Mouse (Mus musculus) mesoderm, embryonic 11.5 days (tissue): ENCODE data around the gene Gad1.
A peak's percentile ranks its signal among the peaks of the same experiment; 100 is the strongest.

ENCODE experiments used
- DNase-seq: peaks from one replicate; pipeline ENCODE4 v3.0.0-alpha.2; 2012; ENCODE audit warnings: low read depth, low spot score

The Gad1 gene

DNA sequence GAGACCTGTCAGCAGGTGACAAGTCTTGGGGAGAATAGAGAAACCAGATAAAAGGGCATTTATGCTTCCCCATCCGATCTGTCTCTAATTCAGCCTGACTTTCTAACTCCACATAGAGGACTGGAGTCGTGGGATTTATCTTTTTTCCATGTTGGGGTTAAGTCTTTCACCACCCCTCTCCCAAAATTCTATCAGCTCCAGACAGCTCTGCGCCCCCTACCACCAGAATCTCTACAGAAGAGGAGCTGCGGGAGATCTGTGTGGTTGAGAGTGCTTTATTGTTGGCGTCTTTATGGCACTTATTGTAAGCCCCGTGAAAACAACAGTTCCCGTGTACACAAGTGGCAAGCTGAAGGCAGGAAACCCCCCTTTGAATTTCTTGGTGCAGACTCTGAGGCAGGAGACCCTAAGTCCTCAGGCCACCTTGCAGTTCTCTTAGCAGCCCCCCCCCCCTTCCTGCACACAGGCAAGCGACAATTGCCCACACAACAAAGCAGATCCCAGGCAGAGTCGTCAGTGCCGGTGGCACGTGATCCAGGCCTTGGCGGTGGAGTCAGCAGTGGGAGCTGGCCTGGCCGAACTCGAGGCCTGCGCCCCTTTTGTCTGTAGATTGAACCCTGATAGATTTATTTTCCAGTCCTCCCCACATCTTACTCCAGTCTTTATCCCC is 11.9 kb downstream of the Gad1 start:
- DNase-seq, result no peak

GRCm38 (mm10) chr2:70565651-70566602 is 13.1 kb downstream of the Gad1 start:
- no peak for DNase-seq

- no peak for DNase-seq
These were observed 13.7 kb downstream of the Gad1 start for GRCm38 (mm10) chr2:70566603-70566981.

DNA sequence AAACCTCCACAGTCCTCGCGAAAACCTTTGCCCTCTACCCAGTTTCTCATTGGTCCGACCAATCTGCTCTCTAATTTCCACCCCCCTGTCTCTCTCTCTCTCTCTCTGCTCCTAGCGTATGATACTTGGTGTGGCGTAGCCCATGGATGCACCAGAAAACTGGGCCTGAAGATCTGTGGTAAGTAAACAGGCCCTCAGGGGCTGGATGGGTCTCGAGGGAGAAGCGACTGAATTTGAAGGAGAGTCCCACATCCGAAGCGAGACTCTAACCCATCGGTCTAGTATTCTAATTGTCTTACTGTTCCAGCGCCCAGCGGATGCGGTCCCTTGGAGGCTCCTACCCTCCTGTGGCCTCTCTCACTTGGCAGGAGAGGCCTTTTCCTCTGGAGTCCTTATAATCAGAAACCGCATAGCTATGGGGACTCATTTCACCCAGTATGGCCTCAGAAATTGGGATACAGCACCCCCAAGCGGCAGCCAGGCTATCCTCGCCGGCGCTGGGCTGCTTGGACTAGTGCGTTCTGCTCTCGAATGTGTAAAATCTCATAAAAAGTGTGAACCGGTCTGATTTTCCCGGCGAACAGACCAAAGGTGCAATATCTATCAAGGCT is 14.3 kb downstream of the Gad1 start:
- peak; percentile 67 for DNase-seq

- DNase-seq, result no peak
These were observed 14.8 kb downstream of the Gad1 start for GRCm38 (mm10) chr2:70567682-70568077.

- DNase-seq, result no peak
These were observed 15.5 kb downstream of the Gad1 start for GRCm38 (mm10) chr2:70568198-70568941.

DNA sequence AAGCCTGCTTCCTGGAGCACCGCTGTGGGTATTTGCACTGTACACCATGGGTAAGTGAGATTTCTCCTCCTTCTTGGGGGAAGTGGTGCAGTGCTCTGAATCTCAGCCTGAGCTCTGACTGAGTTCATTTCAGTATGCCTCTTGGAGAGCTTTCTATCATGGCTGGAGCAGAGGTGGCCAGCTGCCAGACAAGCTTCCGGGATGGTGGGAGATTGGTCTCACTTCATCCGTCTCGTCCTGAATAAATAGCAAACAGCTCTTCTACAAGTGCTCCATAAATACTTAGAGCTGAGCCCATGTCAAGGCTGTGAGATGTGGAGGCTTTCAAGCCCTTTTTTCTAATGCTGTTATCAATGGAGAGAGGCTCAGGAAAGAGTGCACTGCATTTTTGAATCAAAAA is 18.8 kb downstream of the Gad1 start:
- DNase-seq, result no peak

DNA sequence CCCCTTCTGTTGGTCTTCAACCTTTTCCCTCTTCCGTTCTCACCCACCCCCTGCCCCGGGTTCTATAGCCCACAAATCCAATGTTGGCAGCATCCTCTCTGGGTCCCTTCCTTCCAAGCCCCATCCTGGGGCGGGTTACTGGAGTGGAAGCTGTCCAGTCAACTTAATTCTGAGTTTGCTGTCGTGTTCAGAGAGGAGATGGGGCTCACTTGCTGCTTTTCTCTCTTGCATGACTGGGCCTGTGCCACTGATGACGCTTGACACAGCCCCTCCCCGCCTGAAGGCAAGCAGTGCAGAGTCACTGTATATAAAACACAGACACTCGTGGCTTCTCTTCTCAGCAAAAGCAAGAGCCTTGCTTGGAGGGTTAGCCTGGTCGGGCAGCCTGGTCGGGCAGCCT is 19.4 kb downstream of the Gad1 start:
- DNase-seq, result no peak

- DNase-seq, result no peak
These were observed 20.8 kb downstream of the Gad1 start for GRCm38 (mm10) chr2:70573544-70574210.

DNA sequence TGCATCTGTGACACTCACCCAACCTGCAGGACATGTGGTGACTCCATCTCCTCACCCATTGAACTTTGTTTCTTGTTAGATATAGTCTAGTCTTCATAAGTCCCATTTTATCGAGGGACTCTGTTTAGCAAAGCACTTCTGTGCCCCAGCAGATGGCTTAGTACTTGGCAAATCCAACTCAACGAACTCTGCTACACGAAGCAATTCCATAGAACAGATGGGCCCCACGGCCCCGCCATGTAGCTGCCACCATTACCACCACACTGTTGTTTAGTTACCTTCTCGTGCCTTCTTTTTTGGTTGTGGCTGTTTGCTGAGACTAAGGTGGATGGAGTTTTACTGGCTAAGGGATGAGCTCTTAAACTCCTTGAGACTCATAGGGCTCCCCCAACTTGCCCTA is 35.3 kb downstream of the Gad1 start:
- no peak for DNase-seq

GRCm38 (mm10) chr2:70592432-70592831 is 39.6 kb downstream of the Gad1 start:
- no peak for DNase-seq

GRCm38 (mm10) chr2:70593670-70594069 is 40.8 kb downstream of the Gad1 start:
- no peak for DNase-seq

- no peak for DNase-seq
These were observed 43.0 kb downstream of the Gad1 start for GRCm38 (mm10) chr2:70595896-70596295.

GRCm38 (mm10) chr2:70609769-70610168 is 56.9 kb downstream of the Gad1 start:
- DNase-seq, result no peak

- DNase-seq, result no peak
These were observed 62.0 kb downstream of the Gad1 start for GRCm38 (mm10) chr2:70614745-70615351.

DNA sequence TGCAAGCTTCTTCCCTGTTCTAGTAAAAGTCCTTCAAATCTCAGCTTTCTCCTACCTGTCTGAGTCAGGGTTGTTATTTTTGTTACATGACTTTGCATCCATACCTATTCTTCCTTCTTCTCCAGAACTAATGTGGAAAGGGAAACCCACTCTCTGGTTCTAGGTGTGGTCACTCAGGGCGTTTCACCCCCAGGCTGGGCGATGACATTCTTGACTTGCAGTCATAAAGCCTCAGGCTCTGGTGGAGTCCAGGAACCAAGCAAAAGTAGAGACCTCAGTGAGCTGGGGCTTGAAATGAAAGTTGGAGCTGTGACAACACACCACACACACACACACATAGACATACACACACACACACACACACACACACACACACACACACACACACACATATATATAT is 63.2 kb downstream of the Gad1 start:
- DNase-seq, result no peak

- no peak for DNase-seq
These were observed 63.7 kb downstream of the Gad1 start for GRCm38 (mm10) chr2:70616617-70617016.

GRCm38 (mm10) chr2:70619232-70619835 is 66.5 kb downstream of the Gad1 start:
- DNase-seq, result no peak

- peak; percentile 74 for DNase-seq
These were observed 67.4 kb downstream of the Gad1 start for GRCm38 (mm10) chr2:70620225-70620624.

- no peak for DNase-seq
These were observed 69.4 kb downstream of the Gad1 start for GRCm38 (mm10) chr2:70622244-70622643.
